Mouse (Mus musculus) telencephalon, adult 2 months (tissue): ENCODE measurements around the gene Akap7.
A peak's percentile ranks its signal among the peaks of the same experiment; 100 is the strongest.

Experiments used
- DNase-seq: peaks from one replicate; pipeline ENCODE4 v3.0.0-alpha.2; 2011; ENCODE audit warnings: low read depth, low spot score

Gene Akap7

DNA sequence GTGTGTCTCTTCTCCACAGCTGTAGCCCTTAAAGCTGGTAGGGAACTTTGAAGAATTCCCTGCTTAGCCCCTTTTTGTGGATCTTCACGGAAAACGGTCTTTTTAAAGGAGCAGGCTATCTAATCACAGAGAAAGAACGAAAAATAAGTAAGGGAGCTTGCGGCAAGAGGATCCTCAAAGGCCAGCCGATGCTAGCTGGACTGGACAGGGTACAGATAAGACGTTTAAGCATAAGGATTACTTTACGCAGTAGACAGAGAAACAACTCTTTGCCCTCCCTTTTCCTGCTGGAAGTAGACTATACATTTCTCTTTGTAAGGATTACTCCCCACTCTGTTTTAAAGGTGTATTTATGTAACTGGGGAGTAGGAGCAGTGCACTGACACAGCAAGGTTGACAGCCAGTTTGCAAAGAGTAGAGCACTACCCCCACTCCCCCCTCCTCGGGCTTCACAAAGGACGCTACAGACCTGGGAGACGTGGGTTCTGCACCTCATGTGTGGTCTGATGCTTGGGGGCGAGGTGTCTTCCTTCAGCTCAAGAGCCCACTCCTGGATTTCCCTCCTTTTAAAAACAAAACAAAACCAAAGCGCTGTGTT lies 9.9 kb downstream of the Akap7 start:
- DNase-seq, result no peak

DNA sequence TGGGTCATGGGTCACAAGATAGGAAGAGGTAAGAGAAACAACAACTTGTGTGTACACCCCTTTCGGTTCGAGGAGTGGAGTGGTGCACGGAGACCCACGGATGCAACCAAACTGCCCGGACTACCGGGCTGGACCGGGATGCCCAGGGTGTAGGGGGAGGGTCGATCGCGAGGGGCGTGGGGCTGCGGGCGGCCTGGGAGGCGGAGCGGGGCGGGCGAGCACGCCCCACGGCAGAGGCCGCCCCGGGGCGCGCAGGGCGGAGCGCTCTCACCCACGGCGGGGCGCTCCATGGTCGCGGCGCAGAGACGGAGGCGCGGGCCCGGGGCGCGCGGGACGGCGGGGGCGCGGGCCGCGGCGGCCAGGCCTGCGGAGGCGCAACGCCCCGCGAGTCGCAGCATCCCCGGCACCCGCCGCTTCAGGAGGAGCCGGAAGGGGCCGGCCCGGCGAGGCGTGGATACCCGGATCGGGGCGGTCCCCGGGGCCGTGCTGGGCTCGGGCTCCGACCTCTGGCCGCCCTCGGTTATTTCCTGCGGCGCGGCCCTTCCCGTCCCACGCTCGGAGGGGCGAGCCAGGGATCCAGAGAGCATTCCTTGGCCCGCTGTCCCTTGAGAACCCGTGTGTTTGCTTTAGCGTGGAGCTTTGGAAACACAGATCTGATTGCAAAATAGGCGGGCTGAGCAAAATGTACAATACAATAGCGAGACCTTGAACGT lies 10.9 kb downstream of the Akap7 start:
- DNase-seq, result peak; percentile 38

DNA sequence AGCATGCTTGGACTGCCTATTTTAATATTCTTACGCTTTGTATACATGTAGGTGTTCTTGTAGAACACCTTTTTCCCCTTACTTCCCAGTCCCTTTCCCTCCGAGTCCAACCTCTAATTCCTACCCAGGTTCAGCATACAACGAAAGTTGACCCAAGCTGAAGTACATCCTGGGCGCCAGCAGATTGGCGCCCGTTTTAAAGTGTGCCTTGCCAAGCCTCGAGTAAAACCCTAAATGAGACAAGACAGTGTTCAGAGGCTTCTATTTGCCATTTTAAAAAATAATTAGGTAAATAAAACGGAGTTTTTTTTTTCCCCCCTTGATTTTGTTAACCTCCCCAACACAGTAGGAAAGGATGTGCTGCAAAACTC lies 11.4 kb downstream of the Akap7 start:
- no peak for DNase-seq

DNA sequence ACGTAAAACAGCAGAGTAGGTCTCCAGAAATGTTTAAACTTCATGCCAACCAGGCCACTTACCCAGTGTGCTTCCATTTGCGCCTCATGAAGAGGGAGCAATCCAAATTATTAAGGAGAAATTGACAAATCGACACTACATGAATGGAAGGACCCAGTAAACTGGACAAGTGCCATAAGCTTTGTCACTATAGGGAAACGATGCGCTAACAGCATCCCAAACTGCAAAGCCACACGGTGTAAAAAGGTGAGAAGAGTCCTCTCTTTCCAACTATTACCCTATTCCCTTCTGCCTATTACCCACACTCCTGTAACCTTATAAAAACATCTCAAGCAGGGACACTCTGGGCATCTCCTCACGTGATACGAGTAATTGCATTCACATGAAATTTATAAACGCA lies 11.8 kb downstream of the Akap7 start:
- no peak for DNase-seq

DNA sequence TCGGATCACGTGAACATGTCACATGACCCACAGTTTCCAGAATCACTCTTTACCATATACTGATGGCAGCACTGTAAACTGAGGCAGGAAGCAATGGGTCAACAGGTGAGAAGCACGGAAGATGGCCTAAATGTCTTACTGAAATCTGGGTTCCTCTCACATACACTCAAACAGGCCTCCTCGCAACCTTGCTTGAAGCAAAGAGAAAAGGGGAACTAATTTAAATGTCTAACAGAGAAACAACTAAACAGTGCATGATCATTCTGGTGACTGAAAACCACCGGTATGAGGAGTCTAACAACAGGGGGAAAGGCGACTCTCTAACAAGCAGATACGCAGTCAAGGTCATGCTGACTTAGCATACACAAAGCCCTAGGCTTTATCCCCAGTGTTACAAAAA lies 12.7 kb downstream of the Akap7 start:
- no peak for DNase-seq

DNA sequence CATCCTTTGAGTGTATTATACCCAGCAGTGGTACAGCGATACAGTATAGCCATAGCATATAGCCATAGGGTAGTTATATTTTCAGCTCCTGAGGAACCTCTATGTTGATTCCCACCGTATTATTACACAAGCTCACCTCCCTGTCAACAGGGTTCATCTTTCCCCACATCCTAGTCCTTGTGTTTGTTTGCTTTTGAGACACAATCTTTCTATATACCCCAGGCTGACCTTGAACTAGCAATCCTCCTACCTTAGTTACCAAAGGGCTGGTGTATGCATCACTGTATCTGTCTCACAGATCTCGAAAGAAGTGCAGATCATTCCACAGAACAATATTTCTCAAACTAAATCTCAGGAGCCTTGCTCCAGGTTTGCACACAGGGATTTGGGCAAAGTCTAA lies 13.9 kb downstream of the Akap7 start:
- no peak for DNase-seq

DNA sequence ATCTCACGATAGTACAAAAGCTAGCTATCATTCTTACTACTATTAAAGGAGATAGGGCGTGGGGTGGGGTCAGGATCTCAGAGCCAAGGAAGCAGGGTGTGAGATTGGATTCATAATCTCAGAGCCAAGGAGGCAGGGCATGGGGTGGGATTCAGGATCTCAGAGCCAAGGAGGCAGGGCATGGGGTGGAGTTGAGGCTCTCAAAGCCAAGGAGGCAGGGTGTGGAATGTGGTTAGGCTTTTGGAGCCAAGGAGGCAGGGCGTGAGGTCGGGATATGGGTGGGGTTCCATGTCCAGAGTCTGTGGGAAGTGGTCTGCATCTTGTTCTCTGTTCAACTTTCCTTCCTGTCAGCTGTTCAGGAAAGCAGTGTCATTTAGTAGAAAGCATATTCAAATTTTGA lies 16.6 kb downstream of the Akap7 start:
- DNase-seq, result no peak

DNA sequence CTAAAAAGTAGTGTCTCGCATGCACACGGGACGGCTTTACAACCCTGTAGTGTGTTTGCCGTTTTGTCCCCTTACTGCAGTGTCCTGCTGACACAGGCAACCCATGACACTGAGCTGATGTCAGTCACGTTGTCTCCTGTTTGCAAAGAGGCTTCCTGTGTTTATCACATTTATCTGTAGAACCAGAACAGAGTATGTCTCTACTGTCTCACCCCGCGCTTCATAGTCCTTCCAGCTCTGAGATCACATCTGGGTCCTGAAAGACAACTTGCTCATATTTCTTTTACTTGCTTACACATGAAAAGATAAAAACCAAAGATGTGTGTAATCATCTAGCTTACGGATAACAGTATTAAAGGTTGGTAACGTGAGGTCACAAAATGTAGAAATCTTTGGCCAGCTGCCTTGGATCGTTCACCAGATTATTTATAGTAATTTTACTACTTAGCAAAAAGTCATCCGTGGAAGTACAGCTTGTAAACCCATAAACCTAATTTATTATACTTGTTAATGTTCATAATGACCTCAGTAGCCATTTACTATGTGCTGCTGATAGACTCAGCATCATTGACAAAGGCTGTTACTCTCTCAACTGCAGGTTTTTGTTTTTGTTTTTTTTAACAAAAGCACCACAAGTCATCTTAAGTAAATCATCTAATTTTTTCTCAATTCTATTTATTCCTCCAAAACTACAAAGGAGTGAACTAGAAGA lies 22.4 kb downstream of the Akap7 start:
- DNase-seq, result no peak

DNA sequence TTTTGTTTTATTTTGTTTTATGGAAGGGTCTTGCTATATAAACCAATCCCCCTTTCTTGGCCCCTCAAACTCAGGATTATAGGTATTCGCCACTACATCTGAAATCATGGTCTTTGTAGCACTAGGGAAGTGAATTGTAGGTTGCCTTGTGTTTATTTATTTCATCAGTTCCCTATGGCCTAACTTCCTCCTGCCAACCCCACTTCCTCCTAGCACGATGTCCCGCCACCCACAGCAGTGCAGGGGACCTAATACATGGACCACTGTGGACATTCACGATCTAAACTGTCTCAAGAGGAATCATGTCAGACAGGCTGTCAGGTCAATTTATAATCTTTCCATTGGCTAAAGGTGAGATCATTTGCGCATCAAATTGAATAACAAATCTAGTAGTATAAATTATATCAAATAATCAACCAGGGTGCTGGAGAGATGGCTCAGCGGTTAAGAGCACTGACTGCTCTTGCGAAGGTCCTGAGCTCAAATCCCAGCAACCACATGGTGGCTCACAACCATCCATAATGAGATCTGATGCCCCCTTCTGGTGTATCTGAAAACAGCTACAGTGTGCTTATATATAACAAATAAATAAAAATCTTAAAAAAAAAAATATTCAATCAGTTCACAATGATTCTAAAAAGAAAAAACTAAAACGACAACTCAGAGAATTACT lies 23.1 kb downstream of the Akap7 start:
- no peak for DNase-seq

DNA sequence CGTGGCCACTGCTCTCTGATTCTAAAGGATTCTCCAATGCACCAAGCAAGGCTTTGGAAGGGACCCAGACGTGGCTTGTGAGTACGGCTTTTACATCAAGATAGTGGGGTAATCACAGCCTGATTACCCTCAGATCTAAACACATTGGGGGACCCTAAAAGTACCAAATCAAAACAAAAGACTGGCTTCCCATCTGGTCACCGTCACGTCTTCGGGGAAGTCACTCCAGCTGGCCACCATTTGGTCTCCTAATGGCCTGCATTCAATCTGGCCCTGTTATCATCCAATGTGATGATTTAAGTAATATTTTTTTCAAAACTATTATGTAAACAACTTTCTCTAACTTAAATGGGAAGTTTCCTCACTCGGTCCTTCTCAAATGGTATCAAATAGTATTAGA lies 24.3 kb downstream of the Akap7 start:
- no peak for DNase-seq

DNA sequence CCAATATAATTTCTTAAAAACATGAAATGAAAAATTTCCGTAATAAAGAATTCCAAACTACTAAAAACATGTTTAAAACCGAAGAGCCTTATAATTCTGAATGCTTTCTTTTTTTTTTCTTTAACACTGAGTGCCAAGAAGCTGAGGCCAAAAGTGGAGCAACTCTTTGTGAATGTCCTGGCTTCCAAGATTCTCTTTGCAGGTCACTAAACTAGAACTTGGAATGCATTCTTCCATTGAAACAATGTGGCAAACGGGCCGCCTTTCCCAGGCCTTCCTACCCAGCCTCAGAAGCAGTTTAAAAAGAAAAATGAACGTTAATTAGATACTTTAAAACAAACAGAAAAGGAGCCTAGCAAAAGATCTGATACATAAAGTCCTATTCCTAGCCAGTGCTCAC lies 27.5 kb downstream of the Akap7 start:
- no peak for DNase-seq

DNA sequence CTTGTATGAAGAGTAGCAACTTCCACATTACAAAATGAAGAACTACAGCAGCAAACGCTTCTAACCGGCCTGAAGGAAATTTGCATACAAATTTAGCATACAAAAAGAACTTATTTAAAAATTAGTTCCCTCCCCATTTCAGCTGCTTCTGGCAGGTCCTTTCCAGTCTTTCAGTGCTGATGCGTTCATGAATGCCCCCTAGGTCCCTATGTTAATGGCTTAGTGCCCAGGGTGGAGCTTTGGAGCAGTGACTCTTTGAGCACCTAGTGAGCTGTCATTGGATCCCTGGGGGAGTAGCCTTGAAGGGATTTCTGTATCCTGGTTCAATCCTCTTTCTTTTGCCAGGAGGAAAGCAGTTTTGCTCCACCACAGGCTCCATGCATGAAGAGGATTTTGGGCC lies 28.3 kb downstream of the Akap7 start:
- DNase-seq, result no peak

DNA sequence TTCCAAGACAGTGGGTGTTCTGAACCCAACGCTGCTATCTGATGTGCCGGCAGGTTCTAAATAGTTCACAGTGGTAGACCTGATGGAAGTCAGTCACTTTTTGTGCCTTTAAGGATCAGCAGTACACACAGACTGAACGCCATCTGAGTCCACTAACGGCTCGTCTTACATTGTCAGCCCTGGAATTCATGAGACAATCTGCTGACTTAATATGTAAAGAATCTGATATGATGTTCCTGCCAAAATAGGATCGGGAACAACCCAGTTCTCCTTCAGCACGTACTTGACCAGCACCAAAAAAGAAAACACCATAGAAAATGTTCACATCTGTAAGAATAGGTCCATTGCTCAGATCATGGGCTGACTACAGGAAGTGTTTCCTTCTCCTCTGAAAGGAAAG lies 32.2 kb downstream of the Akap7 start:
- DNase-seq, result no peak

DNA sequence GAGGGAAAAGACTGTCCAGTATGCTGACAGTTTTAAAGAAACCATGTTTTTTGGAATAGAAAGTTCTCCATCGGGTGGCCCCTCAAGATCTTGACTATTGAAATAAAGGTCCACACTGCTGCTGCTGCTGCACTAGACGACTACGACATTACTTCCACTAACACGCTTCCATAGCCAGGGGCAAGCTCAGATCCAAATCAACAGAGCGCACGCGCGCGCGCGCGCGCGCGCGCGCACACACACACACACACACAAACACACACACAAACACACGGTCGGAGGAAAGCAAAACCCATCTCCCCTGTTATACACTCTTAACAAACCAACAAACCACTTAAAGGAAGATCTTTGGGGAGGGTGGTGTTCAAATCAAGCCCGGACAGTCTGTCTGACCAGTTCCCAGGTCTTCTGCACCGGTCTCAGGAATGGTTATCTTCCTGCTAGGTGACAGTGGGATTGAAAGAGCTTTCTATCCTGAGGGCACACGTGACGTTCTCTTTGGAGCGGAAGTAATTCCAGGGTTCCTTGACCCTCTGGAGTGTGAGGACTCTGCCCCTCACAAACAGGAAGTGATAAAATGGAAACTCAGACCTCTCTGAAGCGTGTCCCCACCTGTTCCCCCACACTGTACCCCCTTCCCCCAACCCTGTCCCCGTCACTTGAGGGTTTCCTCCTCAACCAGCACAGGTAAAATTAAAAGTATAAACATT lies 32.9 kb downstream of the Akap7 start:
- no peak for DNase-seq

DNA sequence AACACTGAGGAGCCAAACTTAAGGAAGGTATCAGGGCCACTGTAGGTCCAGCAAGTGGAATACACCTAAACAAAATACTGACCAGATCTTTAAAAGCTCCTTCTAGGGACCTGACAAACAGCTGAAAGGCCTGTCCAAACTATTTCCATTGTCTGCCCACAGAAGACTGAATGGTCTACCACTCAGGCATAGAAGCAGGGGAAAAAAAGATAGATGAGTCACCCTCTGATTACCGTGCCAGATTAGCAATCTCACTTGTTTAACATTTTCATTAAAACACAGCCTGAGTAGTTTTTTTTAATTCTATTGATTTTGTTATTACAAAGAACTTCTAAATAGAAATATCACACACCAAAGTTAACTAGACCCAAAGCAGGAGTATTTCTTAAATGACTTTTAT lies 33.9 kb downstream of the Akap7 start:
- DNase-seq, result no peak

DNA sequence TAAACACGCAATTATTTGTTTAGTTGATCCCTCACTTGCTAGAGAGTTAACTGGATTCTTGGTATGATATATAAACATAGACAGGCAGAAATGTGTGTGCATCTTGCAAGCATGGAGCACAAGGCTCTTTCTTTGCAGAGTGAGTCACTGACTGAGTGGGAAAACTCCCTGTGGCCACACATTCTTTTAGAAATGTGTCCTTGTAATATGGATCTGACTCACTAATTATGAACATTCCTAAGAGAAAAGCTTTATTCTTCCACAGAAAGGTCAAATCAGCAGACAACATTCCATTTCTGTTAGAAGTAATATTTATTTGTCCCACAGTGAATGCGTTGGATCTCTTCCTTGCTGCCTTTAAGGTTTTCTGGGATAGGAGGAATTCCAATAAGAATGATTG lies 35.9 kb downstream of the Akap7 start:
- no peak for DNase-seq

DNA sequence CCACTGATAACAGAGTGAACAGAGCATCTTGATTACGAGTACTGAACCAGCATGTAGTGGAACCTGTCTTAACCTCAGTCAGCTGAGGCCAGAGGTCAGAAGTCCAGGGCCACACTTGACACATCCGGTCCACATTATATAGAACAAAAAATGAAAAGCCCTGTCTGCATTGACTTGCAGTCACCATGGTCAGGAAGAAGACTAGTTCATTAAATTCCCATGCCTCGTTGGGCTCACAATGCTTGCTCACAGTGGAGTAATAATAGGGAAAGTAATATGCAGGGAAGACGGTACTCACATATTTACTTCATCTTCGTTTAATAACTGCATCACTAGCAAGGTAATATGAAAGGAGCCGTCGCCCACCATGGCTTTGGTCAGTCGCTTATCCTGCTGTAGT lies 36.5 kb downstream of the Akap7 start:
- DNase-seq, result no peak

DNA sequence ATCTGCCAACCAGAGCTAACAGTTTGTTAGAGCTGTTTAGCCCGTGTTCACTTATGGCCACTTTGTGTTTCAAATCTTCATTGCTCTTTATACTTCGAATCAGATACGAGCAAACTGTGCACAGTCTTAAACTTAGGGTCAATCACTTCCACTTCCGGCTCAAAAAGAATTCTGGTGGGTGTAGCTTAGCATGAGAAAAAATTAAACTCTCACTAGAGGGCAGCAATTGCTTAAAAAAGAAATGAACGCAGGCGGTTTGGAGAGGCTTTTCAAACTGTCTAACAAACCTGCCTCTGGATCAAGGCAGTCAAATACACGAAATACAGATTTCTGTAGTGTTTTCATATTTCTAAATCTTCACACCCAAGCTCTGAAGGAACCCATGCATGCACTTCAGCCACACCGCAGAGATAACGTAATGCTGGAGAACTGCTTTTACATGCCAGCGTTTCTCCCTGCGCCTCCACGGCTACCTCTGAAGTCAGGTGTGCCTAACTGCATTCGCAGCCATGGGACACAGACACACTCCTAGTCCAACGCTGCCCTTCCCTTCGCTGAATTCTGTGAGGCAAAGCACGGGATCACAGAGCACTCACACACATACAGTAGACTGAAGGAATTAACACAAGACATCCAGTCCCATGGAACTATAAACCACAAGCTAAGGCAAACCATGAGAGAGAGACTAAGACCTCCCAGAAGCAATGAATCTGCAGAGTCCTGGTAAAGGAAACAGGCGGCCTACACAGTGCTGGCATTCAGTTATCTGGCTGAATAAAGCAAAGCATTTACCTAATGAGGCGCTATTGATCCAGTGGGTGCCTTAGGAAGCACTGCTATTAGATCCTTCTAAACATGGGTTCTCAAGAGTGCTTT lies 39.0 kb downstream of the Akap7 start:
- DNase-seq, result peak; percentile 43

DNA sequence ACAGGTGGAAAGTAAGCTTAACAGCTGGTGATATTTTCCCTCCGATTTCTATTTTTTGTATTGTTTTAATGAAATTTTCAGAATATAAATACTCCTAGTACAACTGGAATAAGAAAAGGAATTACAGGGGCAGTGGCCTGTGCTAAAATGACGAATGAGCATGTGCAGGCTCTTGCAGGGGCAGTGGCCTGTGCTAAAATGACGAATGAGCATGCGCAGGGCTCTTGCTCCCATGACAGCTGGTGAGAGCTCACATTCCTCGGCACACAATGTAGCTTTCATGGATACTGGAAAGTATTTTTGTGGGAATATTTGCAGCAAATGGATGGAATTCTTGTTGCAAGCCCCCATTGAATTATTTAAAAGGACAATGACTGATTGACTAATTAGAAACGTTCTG lies 46.5 kb downstream of the Akap7 start:
- DNase-seq, result no peak

DNA sequence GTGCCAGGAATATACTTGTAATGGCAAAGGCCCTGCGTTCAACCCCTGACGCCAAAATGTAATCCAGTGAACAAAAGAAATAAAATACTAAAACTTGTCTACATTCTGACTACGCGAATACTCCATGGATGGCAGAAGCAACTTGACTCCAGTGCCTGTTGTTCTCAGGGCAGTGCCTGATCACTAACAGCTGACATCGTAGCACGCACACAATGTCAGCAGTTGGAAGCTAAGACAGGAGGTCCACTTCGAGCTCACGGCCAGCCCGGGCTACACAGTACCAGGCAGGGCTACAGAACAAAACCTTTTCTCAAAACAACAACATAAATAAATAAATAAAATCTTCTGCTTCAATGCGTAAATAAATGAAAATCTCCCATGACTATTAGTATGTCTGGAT lies 46.9 kb downstream of the Akap7 start:
- DNase-seq, result no peak

DNA sequence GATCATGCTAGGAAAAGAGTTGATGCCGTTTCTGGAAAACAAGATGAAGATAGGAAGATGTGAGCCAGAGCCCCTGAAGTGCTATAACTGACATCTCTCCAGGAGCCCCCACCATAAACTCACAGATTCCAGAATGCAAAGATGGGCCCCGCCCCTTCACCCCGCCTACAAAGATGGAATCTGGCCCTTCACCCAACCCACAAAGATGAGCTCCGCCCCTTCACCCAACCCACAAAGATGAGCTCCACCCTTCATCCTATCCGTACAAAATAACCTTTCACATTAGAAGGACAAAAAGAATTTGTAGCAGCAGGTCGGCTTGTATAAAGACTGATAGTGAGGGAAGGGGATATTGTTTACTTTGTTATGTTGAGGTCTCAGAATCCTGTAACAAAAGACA lies 49.5 kb downstream of the Akap7 start:
- DNase-seq, result no peak
